Mouse (Mus musculus) urinary bladder, postnatal 4 days (tissue): ENCODE data around the gene Spaca9.

Experiments
- DNase-seq, 2 experiments: peaks; one replicate each; pipeline ENCODE4 v3.0.0; 2021 to 2022; ENCODE audit warnings: low spot score in 2 of 2

Gene Spaca9

DNA sequence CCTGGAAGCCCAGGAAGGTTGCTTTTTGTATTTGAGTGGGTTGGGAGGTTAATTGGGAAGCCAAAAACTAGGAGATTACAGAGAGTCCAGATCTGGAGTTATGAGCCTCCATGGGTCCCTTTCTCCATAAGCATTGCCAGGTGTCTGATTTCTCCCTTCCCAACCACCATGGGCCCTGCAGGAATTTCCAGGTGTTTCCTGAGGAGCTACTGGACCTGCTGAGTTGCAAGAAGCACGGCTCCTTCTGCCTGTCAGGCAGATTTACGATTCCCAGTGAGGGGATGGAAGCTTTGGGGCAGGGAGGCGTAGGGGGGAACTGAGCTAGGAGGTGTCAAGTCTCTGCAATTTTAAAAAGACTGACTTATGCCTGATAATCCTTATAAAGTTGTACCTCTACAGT lies 33.7 kb downstream of the Spaca9 start:
- DNase-seq, result no peak

- DNase-seq, result no peak
These were observed 36.6 kb downstream of the Spaca9 start for GRCm38 (mm10) chr2:28662891-28663290.

- no peak for DNase-seq
These were observed 43.3 kb downstream of the Spaca9 start for GRCm38 (mm10) chr2:28656216-28656615.

DNA sequence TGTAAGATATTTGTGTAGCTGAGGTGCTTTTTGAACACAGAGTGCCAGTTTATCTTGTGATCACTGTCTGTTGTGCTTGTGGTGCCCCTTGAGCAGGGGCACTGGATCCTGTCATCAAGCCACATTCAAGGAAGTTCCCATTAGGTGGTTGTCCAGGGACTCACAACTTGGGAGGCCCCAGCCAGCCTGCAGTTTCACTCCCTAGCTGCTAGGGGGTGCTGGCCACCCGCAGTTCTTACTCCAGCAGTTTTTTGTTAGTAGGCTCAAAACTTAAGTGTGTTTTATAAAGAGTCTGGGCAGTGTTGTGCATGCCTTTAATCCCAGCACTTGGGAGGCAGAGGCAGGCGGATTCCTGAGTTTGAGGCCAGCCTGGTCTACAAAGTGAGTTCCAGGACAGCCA lies 45.2 kb downstream of the Spaca9 start:
- DNase-seq, result no peak

GRCm38 (mm10) chr2:28653351-28653750 lies 46.2 kb downstream of the Spaca9 start:
- no peak for DNase-seq

DNA sequence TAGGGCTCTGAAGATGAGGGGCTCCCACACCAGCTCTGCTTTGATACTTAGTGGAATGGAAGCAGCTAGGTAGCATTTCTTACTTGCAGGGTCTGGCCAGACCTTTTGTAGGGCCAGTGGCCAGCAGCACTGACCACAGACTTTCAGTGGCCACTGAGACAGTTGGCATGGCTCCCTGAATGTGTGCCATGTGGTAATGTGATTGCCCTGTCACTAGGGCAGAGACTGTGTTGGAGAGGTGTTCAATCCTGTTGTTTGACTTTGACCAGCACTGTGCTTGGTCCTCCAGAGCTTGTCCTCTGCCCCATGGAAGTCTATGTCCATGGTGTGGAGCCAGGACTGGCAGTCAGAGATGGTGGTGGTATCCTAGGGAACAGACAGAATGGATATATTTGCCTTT lies 49.0 kb downstream of the Spaca9 start:
- DNase-seq, result no peak

DNA sequence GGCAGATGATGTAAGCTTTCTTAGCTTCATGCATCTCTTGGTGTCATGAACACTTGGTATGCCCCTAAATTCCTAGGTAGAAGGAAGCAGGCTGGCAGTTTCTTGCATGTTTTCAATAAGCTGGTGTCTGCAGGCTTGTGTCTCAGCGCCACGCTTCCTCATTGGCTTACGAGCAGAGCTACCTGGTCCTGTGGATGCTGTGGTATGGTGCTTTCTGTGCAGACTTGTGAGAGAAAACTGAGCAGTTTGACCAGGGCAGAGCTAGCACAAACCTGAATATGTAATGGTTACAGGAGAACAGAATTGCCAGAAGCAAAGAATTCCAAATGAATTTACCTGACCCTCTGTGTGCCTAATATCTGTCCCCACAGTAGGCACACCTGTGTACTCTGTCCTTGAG lies 56.4 kb downstream of the Spaca9 start:
- DNase-seq, result no peak
